Comparison of ENCODE assay signal across 8 mouse cellular contexts in the genomic region with DNA sequence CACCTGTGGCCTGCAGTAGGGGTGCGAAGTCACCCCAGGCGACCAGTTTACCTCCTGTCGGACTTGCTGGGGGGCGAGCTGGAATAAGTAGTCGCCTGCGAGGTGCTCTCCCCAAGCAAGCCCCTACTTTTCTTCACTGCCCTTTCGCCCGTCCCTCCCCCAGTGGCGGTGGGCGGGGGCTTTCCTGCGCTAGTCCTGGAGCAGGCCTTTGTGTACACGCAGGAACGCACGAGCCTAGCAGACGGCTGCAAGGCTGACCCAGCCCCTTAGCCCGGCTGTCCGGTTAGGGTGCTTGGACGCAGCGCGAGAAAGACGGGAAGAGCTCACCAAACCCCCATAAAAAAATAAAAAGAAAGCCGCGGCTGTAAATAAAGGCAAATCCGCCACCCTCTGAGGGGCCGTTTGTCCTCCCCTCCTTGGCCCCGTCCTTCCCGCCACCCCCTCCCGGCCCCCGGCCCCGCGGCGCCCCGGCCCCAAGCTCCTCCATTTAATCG. TPM values are rescaled to one million over a fixed set of nuclear protein-coding genes. Genes with fewer than 3 reads are reported as not detected.
A peak's percentile ranks its signal among the peaks of the same experiment; 100 is the strongest.
DNase-seq lines count a peak whose midpoint lies in the region; ATAC-seq lines count a peak whose summit lies in the region.

No protein-coding gene starts in this region.

- no peaks in the 10 kb centered on the region for H3K27me3 ChIP-seq in limb, embryonic 12.5 days
- no peaks in the 10 kb centered on the region for H3K27me3 ChIP-seq in midbrain, embryonic 12.5 days

- H3K9me3 ChIP-seq in limb, embryonic 12.5 days, result no peaks in the 10 kb centered on the region
- H3K9me3 ChIP-seq in midbrain, embryonic 12.5 days, result no peaks in the 10 kb centered on the region

- H3K36me3 ChIP-seq in limb, embryonic 12.5 days, result peaks cover 14% of the 10 kb centered on the region
- H3K36me3 ChIP-seq in midbrain, embryonic 12.5 days, result peaks cover 20% of the 10 kb centered on the region

- H3K27ac ChIP-seq in limb, embryonic 12.5 days, result peak overlapping the region; percentile 100
- peak overlapping the region; percentile 98 for H3K27ac ChIP-seq in midbrain, embryonic 12.5 days (replicated peaks)

- H3K4me2 ChIP-seq in limb, embryonic 12.5 days, result peak overlapping the region; percentile 74
- H3K4me2 ChIP-seq in midbrain, embryonic 12.5 days (replicated peaks), result peak overlapping the region; percentile 75

- H3K4me3 ChIP-seq in limb, embryonic 12.5 days (replicated peaks), result peak overlapping the region; percentile 50
- H3K4me3 ChIP-seq in midbrain, embryonic 12.5 days, result peak overlapping the region; percentile 46

- under 1% methylated on average over 34 of the region's 34 CpGs for WGBS in limb, embryonic 12.5 days
- WGBS in midbrain, embryonic 12.5 days, result under 1% methylated on average over 27 of the region's 34 CpGs

- H3K9ac ChIP-seq in limb, embryonic 12.5 days (replicated peaks), result peak overlapping the region; percentile 83
- peak overlapping the region; percentile 72 for H3K9ac ChIP-seq in midbrain, embryonic 12.5 days (replicated peaks)

- peak; percentile 93 for DNase-seq in adrenal gland, adult 2 months
- DNase-seq in embryo, embryonic 11 days, result peak; percentile 92
- peak; percentile 85 for DNase-seq in kidney, adult 11 months
- peak; percentile 11 for DNase-seq in spleen, adult 12 weeks (ENCODE audit: low spot score)

- H3K4me1 ChIP-seq in limb, embryonic 12.5 days (replicated peaks), result peaks cover 28% of the 10 kb centered on the region
- peaks cover 34% of the 10 kb centered on the region for H3K4me1 ChIP-seq in midbrain, embryonic 12.5 days

- ATAC-seq in granulocyte monocyte progenitor cell, adult 5-6 weeks (replicated peaks; ENCODE audit: poor library complexity, severe bottlenecking), result peak; percentile 47
- peak; percentile 43 for ATAC-seq in limb, embryonic 12.5 days (ENCODE audit: insufficient number of reproducible peaks, insufficient read depth, low FRiP score, low TSS enrichment, low read depth)
- peak; percentile 74 for ATAC-seq in midbrain, embryonic 12.5 days (ENCODE audit: low FRiP score, low read depth)
- no peak for ATAC-seq in monocyte, adult 5-6 weeks (replicated peaks; ENCODE audit: insufficient number of reproducible peaks, low FRiP score, low TSS enrichment, poor library complexity, severe bottlenecking)

RNA-seq across cellular contexts. Expression of a gene that starts 0.4 kb away (rescaled TPM):
- 10 to 100 TPM; 19.5 to 24.2 TPM for total RNA-seq in adrenal gland, adult 2 months (2021)
- polyA plus RNA-seq in adrenal gland, adult 2 months (2012; rRNA removed), result 415 and 492 TPM in 2 replicates
- total RNA-seq in granulocyte monocyte progenitor cell, adult 5-6 weeks (2014; fragmentation: Nextera tagmentation), result 69.8 and 122 TPM in 2 replicates
- total RNA-seq in granulocyte monocyte progenitor cell, adult 5-6 weeks (2017), result 83.4 and 95.4 TPM in 2 replicates
- polyA plus RNA-seq in limb, embryonic 12.5 days (2016; fragmentation: Nextera tagmentation; extraction: Ambion mirVana), result 61.4 and 72.9 TPM in 2 replicates
- polyA plus RNA-seq in midbrain, embryonic 12.5 days (2016; fragmentation: Nextera tagmentation; extraction: Ambion mirVana), result 55.9 and 67.0 TPM in 2 replicates
- 6.6 to 11.6 TPM (median 11.3 TPM) in 3 replicates for total RNA-seq in monocyte, adult 5-6 weeks (2017)

RNA-seq across cellular contexts. Expression of a gene that starts 46.5 kb away (rescaled TPM):
- 10 to 100 TPM; 58.5 to 74.4 TPM for total RNA-seq in adrenal gland, adult 2 months (2021)
- polyA plus RNA-seq in adrenal gland, adult 2 months (2012; rRNA removed), result 44.0 and 64.5 TPM in 2 replicates
- total RNA-seq in granulocyte monocyte progenitor cell, adult 5-6 weeks (2014; fragmentation: Nextera tagmentation), result 124 and 212 TPM in 2 replicates
- total RNA-seq in granulocyte monocyte progenitor cell, adult 5-6 weeks (2017), result 43.1 and 60.2 TPM in 2 replicates
- 32.1 and 37.7 TPM in 2 replicates for polyA plus RNA-seq in limb, embryonic 12.5 days (2016; fragmentation: Nextera tagmentation; extraction: Ambion mirVana)
- 17.0 and 20.1 TPM in 2 replicates for polyA plus RNA-seq in midbrain, embryonic 12.5 days (2016; fragmentation: Nextera tagmentation; extraction: Ambion mirVana)
- total RNA-seq in monocyte, adult 5-6 weeks (2017), result 26.9 to 70.4 TPM (median 29.2 TPM) in 3 replicates

RNA-seq across cellular contexts. Expression of a gene that starts 46.9 kb away (rescaled TPM):
- 1 to 10 TPM; 1.5 to 3.4 TPM for total RNA-seq in adrenal gland, adult 2 months (2021)
- polyA plus RNA-seq in adrenal gland, adult 2 months (2012; rRNA removed), result 0.10 TPM in 1 of 2 replicates, not detected in the other
- not detected in 2 replicates for total RNA-seq in granulocyte monocyte progenitor cell, adult 5-6 weeks (2014; fragmentation: Nextera tagmentation)
- not detected in 2 replicates for total RNA-seq in granulocyte monocyte progenitor cell, adult 5-6 weeks (2017)
- not detected in 2 replicates for polyA plus RNA-seq in limb, embryonic 12.5 days (2016; fragmentation: Nextera tagmentation; extraction: Ambion mirVana)
- 0.18 TPM in 1 of 2 replicates, not detected in the other for polyA plus RNA-seq in midbrain, embryonic 12.5 days (2016; fragmentation: Nextera tagmentation; extraction: Ambion mirVana)
- not detected in 3 replicates for total RNA-seq in monocyte, adult 5-6 weeks (2017)

RNA-seq across cellular contexts. Expression of a gene that starts 50.2 kb away (rescaled TPM):
- 100 to 1,000 TPM in 1 of 2 experiments, 10 to 100 TPM in 1; 93.4 to 136 TPM for total RNA-seq in adrenal gland, adult 2 months (2021)
- polyA plus RNA-seq in adrenal gland, adult 2 months (2012; rRNA removed), result 75.4 and 89.3 TPM in 2 replicates
- total RNA-seq in granulocyte monocyte progenitor cell, adult 5-6 weeks (2014; fragmentation: Nextera tagmentation), result 10.8 and 19.3 TPM in 2 replicates
- total RNA-seq in granulocyte monocyte progenitor cell, adult 5-6 weeks (2017), result 5.1 and 12.2 TPM in 2 replicates
- polyA plus RNA-seq in limb, embryonic 12.5 days (2016; fragmentation: Nextera tagmentation; extraction: Ambion mirVana), result 43.0 and 49.4 TPM in 2 replicates
- polyA plus RNA-seq in midbrain, embryonic 12.5 days (2016; fragmentation: Nextera tagmentation; extraction: Ambion mirVana), result 41.4 and 42.4 TPM in 2 replicates
- total RNA-seq in monocyte, adult 5-6 weeks (2017), result 34.7 to 46.4 TPM (median 44.7 TPM) in 3 replicates

Comparison
In these comparisons a context has a peak if more than half of its experiments do, and no peak if none do; other contexts are left out.
1. DNase-seq: peak in every context shown above with its lines; median percentile 93 in adrenal gland, adult 2 months; 92 in embryo, embryonic 11 days; 85 in kidney, adult 11 months; 11 in spleen, adult 12 weeks.